Mouse (Mus musculus) heart, adult 2 months (tissue): ENCODE measurements around the gene Tpst1. TPM values are rescaled to one million over a fixed set of nuclear protein-coding genes. Genes with fewer than 3 reads are reported as not detected.

Experiments used
- DNase-seq, 2 experiments: peaks; one replicate each; pipeline ENCODE4 v3.0.0; 2021
- H3K27ac ChIP-seq: fragments of 200-600 bp; 2 replicates; pipeline ENCODE4 v1.8.1; 2022
- H3K27me3 ChIP-seq: fragments of 200-500 bp; 2 replicates; pipeline ENCODE4 v1.6.1; 2012; ENCODE audit warnings: mild to moderate bottlenecking, low read length, inconsistent platforms, mixed read lengths; ENCODE audit not compliant: control insufficient read depth, insufficient read depth
- H3K36me3 ChIP-seq: fragments of 200-500 bp; 2 replicates; pipeline ENCODE4 v1.6.1; 2012; ENCODE audit warnings: low read length, inconsistent platforms; ENCODE audit not compliant: control insufficient read depth, insufficient read depth
- H3K4me1 ChIP-seq: fragments of 200-500 bp; 2 replicates; pipeline ENCODE4 v1.6.1; 2011; ENCODE audit warnings: low read length; ENCODE audit not compliant: control insufficient read depth, insufficient read depth
- H3K4me3 ChIP-seq: fragments of 200-600 bp; 2 replicates; pipeline ENCODE4 v1.8.1; 2022
- H3K79me2 ChIP-seq: fragments of 200-500 bp; replicated peaks from 2 replicates; pipeline ENCODE4 v1.6.1; 2012; ENCODE audit warnings: mild to moderate bottlenecking, inconsistent platforms, low read length, moderate library complexity, mixed read lengths; ENCODE audit not compliant: control insufficient read depth, insufficient read depth
- H3K9ac ChIP-seq: fragments of 200-500 bp; 2 replicates; pipeline ENCODE4 v1.6.1; 2012; ENCODE audit warnings: low read depth, mild to moderate bottlenecking, control low read depth, inconsistent platforms, low read length, mixed read lengths
- CTCF ChIP-seq: fragments of 200-600 bp; IDR thresholded peaks from 2 replicates; pipeline ENCODE4 v1.8.1; 2022; ENCODE audit warnings: antibody characterized with exemption, mild to moderate bottlenecking, moderate library complexity
- EP300 ChIP-seq: fragments of 200-500 bp; IDR thresholded peaks from 2 replicates; pipeline ENCODE4 v1.6.1; 2011; ENCODE audit warnings: low read depth, low read length, control low read depth; ENCODE audit not compliant: insufficient read depth
- POLR2A ChIP-seq: fragments of 200-500 bp; IDR thresholded peaks from 2 replicates; pipeline ENCODE4 v1.6.1; 2011; ENCODE audit warnings: mild to moderate bottlenecking, low read depth, low read length, control low read depth; ENCODE audit not compliant: insufficient read depth
- WGBS: fragments of 180-500 bp; shearing (Covaris S2); methylation state at CpG from one replicate; pipeline ENCODE4 v1.1.7; 2018; 5-methylcytosine and 5-hydroxymethylcytosine counted together
- intact Hi-C: fragments of 180-260 bp; cut with DNase I; formaldehyde crosslinking; loops from one replicate; pipeline ENCODE4 v1.15.1; 2025
- polyA plus RNA-seq: library from polyadenylated mRNA; depleted of rRNA; stranded (reverse); fragments of >200 nt; gene quantifications from 2 replicates; pipeline ENCODE4 v1.2.3, GENCODE M21; 2012
- total RNA-seq, 2 experiments: library from RNA; stranded (reverse); gene quantifications; 2 replicates each; pipeline ENCODE4 v1.2.3; 2021

The Tpst1 gene
- total and polyA plus RNA-seq, 3 experiments: 7.4 to 10.1 (median 9.4) TPM

DNA sequence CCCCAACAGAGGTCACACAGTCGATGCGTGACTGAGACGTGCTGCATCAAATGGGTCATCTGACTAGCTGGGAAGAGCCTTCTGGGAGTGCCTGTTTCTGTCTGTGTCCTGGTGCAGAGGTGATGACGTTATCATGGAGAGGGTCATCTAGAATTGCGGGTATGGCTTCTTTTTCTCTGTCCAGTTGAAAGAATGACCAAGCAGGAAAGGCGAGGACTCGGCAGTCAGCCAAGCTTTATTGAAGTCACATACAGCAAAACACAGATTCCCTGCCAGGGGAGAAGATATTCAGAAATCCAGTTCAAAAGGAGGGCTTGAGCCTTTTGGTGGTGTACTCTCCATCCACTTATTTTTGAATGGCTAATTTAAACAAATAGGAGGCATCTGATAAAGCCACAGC is 70.0 kb downstream of the Tpst1 start:
- TF ChIP-seq POLR2A (no peak), CTCF (no peak), EP300 (no peak)
- Histone ChIP-seq H3K4me3 (no peak overlapping the region), H3K9ac (no peak overlapping the region), H3K4me1 (peaks cover 4% of the 10 kb centered on the region), H3K27me3 (no peaks in the 10 kb centered on the region), H3K36me3 (no peaks in the 10 kb centered on the region), H3K79me2 (no peaks in the 10 kb centered on the region), H3K27ac (no peak overlapping the region)
- DNase-seq: no peak
- intact Hi-C loops: loop anchor here (5.0 to 10.0 kb wide), 2 partner anchors 66 to 208 kb away; no protein-coding TSS in a partner anchor
- 78% methylated on average over 7 of the region's 7 CpGs for WGBS

DNA sequence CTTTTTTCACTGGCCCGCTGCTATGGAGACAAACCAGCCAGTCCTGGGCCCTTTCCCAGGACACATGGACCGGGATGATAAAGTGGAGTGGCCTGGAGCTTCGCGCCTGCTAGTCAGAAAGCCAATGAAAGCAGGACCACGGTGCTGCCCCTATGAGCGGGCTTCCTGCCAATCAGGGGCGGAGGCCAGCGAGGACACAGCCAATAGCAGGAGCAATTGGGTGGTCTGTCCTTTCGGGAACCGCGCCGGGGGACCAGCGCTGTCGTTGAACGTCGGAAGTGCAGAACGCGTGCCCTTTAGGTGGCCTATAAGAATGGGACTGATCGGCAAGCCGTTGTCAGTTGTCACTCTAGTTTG is 70.8 kb downstream of the Tpst1 start:
- Histone ChIP-seq H3K79me2 (no peaks in the 10 kb centered on the region), H3K27ac (peak overlapping the region; percentile 81), H3K4me3 (peak overlapping the region; percentile 70), H3K27me3 (no peaks in the 10 kb centered on the region), H3K4me1 (peaks cover 4% of the 10 kb centered on the region), H3K9ac (peak overlapping the region; percentile 51), H3K36me3 (no peaks in the 10 kb centered on the region)
- 2% methylated on average over 20 of the region's 20 CpGs for WGBS
- intact Hi-C loops: loop anchor here (2.0 to 10.0 kb wide), 3 partner anchors 27 to 209 kb away; partner anchors contain the start of gene Rabgef1
- peak; percentile 76 to 82 for DNase-seq
- TF ChIP-seq POLR2A (no peak), EP300 (0 out of 2 replicates have a peak, but pooled peaks have one; percentile 9)

DNA sequence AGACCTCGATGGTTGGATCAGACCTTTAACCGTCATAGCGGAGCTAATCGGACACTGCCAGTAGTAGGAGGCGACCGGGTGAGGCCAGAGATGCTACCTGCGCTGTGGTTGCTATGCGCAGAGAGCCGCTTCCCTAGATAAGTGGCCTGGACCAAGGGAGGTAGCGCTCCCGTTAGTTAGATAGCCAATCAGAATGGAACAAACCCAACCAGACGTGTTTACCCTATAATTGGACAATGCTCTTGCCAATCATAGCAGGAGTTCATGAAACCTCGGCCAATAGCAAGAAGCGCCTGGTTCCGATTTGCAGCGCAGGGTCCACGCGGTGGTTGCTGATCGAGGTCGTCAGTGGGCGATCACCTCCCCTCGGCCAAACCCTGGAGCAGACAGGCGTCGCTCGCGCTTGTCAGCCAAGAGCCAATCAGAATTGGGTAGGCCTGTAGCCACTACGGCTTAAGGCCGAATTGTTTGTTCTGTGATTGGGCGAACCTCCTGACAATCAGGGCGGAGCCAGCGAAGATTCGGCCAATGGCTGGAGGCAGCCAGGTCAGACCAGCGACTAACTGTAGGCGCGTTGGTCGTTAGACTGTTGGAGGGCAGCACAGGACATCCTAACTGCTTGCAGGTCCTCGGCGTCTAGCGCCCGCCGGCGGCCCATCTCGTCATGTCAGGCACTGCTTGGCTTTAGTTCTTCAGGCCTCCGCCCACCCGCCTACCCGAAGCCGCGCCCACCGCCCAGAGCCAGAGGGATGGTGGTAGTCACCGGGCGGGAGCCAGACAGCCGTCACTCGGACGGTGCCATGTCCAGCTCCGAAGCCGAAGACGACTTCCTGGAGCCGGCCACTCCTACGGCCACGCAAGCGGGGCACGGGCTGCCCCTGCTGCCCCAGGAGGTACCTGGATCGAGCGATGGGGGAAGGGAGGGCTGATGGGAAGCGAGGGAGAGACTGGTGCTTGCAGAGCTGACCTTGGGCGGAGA is 71.5 kb downstream of the Tpst1 start, which contains the start of gene Kctd7:
Kctd7 (plus strand) TSS at position 528 of the 979 bp plus-strand sequence.
- peak within 1 kb of the TSS; percentile 81 for H3K27ac ChIP-seq
- H3K4me3 ChIP-seq: peak within 1 kb of the TSS; percentile 70
- DNase-seq: peak; percentile 95 to 98
- peak within 1 kb of the TSS; percentile 78 for H3K9ac ChIP-seq
- TF ChIP-seq CTCF (peak; percentile 59), POLR2A (peak; percentile 82), EP300 (no peak)
- H3K79me2 ChIP-seq: no peaks in the 10 kb centered on the region
- intact Hi-C loops: loop anchor here (2.0 to 10.0 kb wide), 3 partner anchors 26 to 210 kb away; partner anchors contain the start of gene Rabgef1
- WGBS: under 1% methylated on average over 66 of the region's 66 CpGs
- no peaks in the 10 kb centered on the region for H3K36me3 ChIP-seq
- peaks cover 3% of the 10 kb centered on the region for H3K4me1 ChIP-seq
- no peaks in the 10 kb centered on the region for H3K27me3 ChIP-seq

DNA sequence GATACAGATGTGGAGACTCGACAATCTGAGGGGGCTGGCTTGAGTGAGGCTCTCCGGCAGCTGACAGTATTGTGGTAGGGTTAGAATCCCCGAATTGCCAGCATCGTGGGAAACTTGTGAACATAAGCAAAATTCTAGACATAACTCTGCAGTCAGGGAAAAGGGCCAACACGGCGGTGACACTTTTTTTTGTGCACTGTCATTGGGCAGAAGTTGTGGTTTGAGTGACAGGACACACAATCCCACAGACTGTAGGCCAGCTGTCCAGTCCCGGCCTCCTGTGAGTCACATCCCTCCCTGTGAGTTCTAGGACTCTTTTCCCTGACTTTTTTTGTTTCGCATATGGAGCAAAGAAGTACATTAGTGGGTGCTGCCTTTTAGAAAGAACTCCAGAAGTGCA is 72.8 kb downstream of the Tpst1 start:
- peaks cover 3% of the 10 kb centered on the region for H3K4me1 ChIP-seq
- 64% methylated on average over 8 of the region's 8 CpGs for WGBS
- DNase-seq: no peak
- no peak overlapping the region for H3K9ac ChIP-seq
- no peaks in the 10 kb centered on the region for H3K36me3 ChIP-seq
- H3K27ac ChIP-seq: no peak overlapping the region
- intact Hi-C loops: loop anchor here (2.0 to 10.0 kb wide), 2 partner anchors 25 to 211 kb away; partner anchors contain the start of gene Rabgef1
- no peaks in the 10 kb centered on the region for H3K79me2 ChIP-seq
- TF ChIP-seq POLR2A (no peak), EP300 (no peak), CTCF (no peak)
- no peaks in the 10 kb centered on the region for H3K27me3 ChIP-seq
- no peak overlapping the region for H3K4me3 ChIP-seq

DNA sequence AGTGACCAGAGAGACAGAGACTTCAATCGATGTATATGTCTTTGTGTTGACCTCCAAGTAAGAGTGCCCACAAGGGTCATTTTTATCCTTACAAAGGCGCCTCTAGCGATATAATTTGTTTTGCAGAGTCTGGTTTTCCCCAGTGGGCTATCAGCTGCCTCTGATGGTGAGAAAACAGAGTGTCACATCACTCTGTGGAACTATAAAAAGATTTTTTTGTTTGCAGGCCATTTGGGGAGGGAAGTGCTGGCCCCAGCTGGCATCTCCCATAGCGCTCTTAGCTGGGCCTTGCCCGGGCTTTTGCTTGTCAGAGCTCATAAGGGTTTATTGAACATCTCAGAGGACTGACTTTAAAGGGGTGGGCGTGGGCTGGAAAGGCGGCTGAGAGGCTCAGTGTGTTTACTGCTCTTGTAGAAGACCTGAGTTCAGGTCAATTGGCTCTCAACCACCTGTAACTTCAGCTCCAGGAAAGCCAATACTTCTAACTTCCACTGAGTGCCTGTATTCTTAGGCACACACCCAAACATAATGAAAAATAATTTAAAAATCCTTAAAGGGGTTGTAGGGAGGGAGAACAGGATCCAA is 76.7 kb downstream of the Tpst1 start:
- Histone ChIP-seq H3K4me1 (peaks cover 3% of the 10 kb centered on the region), H3K27me3 (no peaks in the 10 kb centered on the region), H3K9ac (no peak overlapping the region), H3K79me2 (no peaks in the 10 kb centered on the region), H3K4me3 (no peak overlapping the region), H3K36me3 (no peaks in the 10 kb centered on the region), H3K27ac (no peak overlapping the region)
- no peak for DNase-seq
- intact Hi-C loops: loop anchor here (10.0 kb wide), 1 partner anchor 215 kb away; no protein-coding TSS in a partner anchor
- 75% methylated on average over 7 of the region's 7 CpGs for WGBS
- TF ChIP-seq CTCF (no peak), EP300 (no peak), POLR2A (no peak)
